Mouse (Mus musculus) brain, embryonic 14.5 days (tissue): ENCODE measurements around the gene Mdfi. TPM values are rescaled to one million over a fixed set of nuclear protein-coding genes. Genes with fewer than 3 reads are reported as not detected.

ENCODE experiments used
- DNase-seq: peaks from one replicate; pipeline ENCODE4 v3.0.0-alpha.2; 2011; ENCODE audit warnings: low read depth
- CTCF ChIP-seq: fragments of 200-500 bp; IDR thresholded peaks from 2 replicates; pipeline ENCODE4 v1.5.1; 2012; ENCODE audit warnings: inconsistent platforms, mild to moderate bottlenecking, moderate library complexity, borderline replicate concordance; ENCODE audit not compliant: insufficient read depth, insufficient read length; ENCODE audit errors: extremely low read depth
- POLR2A ChIP-seq: fragments of 200-500 bp; IDR thresholded peaks from 2 replicates; pipeline ENCODE4 v1.6.1; 2012; ENCODE audit warnings: mild to moderate bottlenecking, inconsistent platforms, borderline replicate concordance; ENCODE audit not compliant: poor library complexity, insufficient read depth, insufficient read length, severe bottlenecking; ENCODE audit errors: extremely low read depth
- polyA plus RNA-seq: library from polyadenylated mRNA; depleted of rRNA; stranded (reverse); fragments of >200 nt; gene quantifications from 2 replicates; pipeline ENCODE4 v1.2.3, GENCODE M21; 2012

The Mdfi gene
- polyA plus RNA-seq, 1 experiment = 35.8 TPM

- DNase-seq = peak; percentile 83
- TF ChIP-seq CTCF = peak; percentile 99
- TF ChIP-seq POLR2A = no peak
Measured at GRCm38 (mm10) chr17:47792098-47792863, 42.2 kb downstream of the Mdfi start.

- no peak for TF ChIP-seq POLR2A
- TF ChIP-seq CTCF = no peak
- DNase-seq = peak; percentile 74
Measured at GRCm38 (mm10) chr17:47788996-47789395, 45.5 kb downstream of the Mdfi start.

GRCm38 (mm10) chr17:47788306-47788705 is 46.2 kb downstream of the Mdfi start:
- DNase-seq = no peak
- TF ChIP-seq POLR2A (no peak), CTCF (no peak)

- no peak for DNase-seq
- TF ChIP-seq POLR2A (no peak), CTCF (no peak)
Measured at GRCm38 (mm10) chr17:47787632-47788031, 46.9 kb downstream of the Mdfi start.

- DNase-seq = no peak
- TF ChIP-seq POLR2A (no peak), CTCF (no peak)
Measured at GRCm38 (mm10) chr17:47784411-47784810, 50.1 kb downstream of the Mdfi start.

GRCm38 (mm10) chr17:47783445-47784223 is 50.9 kb downstream of the Mdfi start:
- TF ChIP-seq CTCF (no peak), POLR2A (no peak)
- DNase-seq = no peak

GRCm38 (mm10) chr17:47782486-47782885 is 52.0 kb downstream of the Mdfi start:
- no peak for TF ChIP-seq CTCF
- TF ChIP-seq POLR2A = no peak
- DNase-seq = no peak

DNA sequence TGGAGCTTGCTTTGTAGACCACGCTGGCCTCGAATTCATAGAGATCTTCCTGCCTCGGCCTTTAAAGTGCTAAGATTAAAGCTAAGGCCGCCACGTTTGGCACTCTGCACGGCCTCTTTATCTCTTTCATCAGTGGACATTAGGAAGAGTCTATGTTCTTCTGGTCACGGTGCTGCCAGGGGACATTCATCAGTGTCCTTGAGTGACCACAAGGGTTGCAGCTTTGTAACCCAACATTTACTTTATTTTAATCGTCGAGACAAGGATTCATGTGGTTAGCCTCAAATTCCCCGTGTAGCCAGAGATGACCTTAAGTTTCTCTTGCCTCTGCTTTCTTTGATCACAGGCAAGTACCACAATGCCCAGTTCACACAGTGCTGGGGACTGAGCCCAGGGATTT is 54.0 kb downstream of the Mdfi start:
- DNase-seq = no peak
- no peak for TF ChIP-seq CTCF
- TF ChIP-seq POLR2A = no peak

GRCm38 (mm10) chr17:47777141-47777540 is 57.4 kb downstream of the Mdfi start:
- no peak for TF ChIP-seq POLR2A
- no peak for TF ChIP-seq CTCF
- no peak for DNase-seq

DNA sequence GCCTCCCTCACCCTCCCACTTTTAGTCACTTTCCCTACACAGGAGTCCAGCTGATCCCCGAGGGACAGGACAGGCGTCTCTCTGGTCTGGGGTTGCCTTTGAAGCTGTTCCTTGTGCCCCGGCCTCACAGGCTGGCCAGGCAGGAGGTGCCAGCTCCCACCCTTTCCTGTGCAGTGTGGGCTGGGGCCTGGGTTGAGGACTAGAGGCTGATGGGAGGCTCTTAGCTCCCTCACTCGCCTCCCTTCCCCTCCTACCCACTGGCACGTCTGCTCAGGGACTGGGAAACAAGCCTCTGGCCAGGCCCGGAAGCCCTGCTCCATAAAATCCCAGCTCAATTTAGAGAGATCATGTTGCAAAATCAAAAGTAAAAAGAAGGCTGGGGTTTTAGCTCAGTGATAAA is 60.9 kb downstream of the Mdfi start:
- TF ChIP-seq CTCF (no peak), POLR2A (no peak)
- no peak for DNase-seq

GRCm38 (mm10) chr17:47769389-47770299 is 64.8 kb downstream of the Mdfi start:
- no peak for DNase-seq
- TF ChIP-seq POLR2A = no peak
- no peak for TF ChIP-seq CTCF
